Mouse (Mus musculus): Measurements from ENCODE around the gene Gm42420. TPM values are rescaled to one million over a fixed set of nuclear protein-coding genes. Genes with fewer than 3 reads are reported as not detected.

Gene Gm42420
- polyA plus RNA-seq (2017; shearing (Covaris generic)) = 4.3 TPM

GRCm38 (mm10) chr6:39585517-39585916 lies at the start of gene Gm42420:
Gm42420 (plus strand) TSS chr6:39585753.

GRCm38 (mm10) chr6:39557723-39558261 lies 27.8 kb upstream of the Gm42420 start, which contains the start of gene Dennd2a:
Dennd2a (minus strand) TSS chr6:39557867.

GRCm38 (mm10) chr6:39573791-39574554 lies 11.6 kb upstream of the Gm42420 start, which contains the start of gene Adck2:
Adck2 (plus strand) TSS chr6:39573873.

GRCm38 (mm10) chr6:39592401-39593214 lies 7.1 kb downstream of the Gm42420 start, which contains the start of gene Ndufb2:
Ndufb2 (plus strand) TSS chr6:39592574.

Other genes with a start within 250 kb of the Gm42420 start
- 41.0 TPM for gene Slc37a3, start 208.1 kb upstream of the Gm42420 start, polyA plus RNA-seq (2017; shearing (Covaris generic))
- gene Rab19, start 204.6 kb upstream of the Gm42420 start, polyA plus RNA-seq (2017; shearing (Covaris generic)) = 38.6 TPM
- 167 TPM for gene Mkrn1, start 165.3 kb upstream of the Gm42420 start, polyA plus RNA-seq (2017; shearing (Covaris generic))
- gene Dennd2a, start 27.9 kb upstream of the Gm42420 start, polyA plus RNA-seq (2017; shearing (Covaris generic)) = 0.57 TPM
- gene Adck2, start 11.9 kb upstream of the Gm42420 start, polyA plus RNA-seq (2017; shearing (Covaris generic)) = 68.7 TPM
- 135 TPM for gene Ndufb2, start 6.8 kb downstream of the Gm42420 start, polyA plus RNA-seq (2017; shearing (Covaris generic))
- gene Braf, start 139.7 kb downstream of the Gm42420 start, polyA plus RNA-seq (2017; shearing (Covaris generic)) = 14.6 TPM
- 140 TPM for gene Mrps33, start 225.2 kb downstream of the Gm42420 start, polyA plus RNA-seq (2017; shearing (Covaris generic))